Mouse (Mus musculus): ENCODE measurements around the gene D5Ertd579e.

GRCm38 (mm10) chr5:36560490-36560889 lies 135.3 kb downstream of the D5Ertd579e start:
- TF ChIP-seq POLR2A (IDR thresholded peaks at IDR 0.05; ENCODE audit: control insufficient read depth, low read depth, low read length) (no peak), CTCF (IDR thresholded peaks at IDR 0.05; ENCODE audit: control insufficient read depth, insufficient read depth, insufficient replicate concordance, low read depth, low read length) (no peak)

Measured in testis, adult 2 months (tissue).